Mouse (Mus musculus) liver, postnatal 0 days (tissue): ENCODE data around the gene Dbn1. TPM values are rescaled to one million over a fixed set of nuclear protein-coding genes. Genes with fewer than 3 reads are reported as not detected.

Source experiments
- ATAC-seq: fragments of 200-750 bp; cut with Nextera tagmentation; 2 replicates; pipeline ENCODE4 v1.8.0; 2017; ENCODE audit warnings: mild to moderate bottlenecking, moderate library complexity
- DNase-seq: peaks from one replicate; pipeline ENCODE4 v3.0.0-alpha.2; 2016
- H3K27ac ChIP-seq: fragments of 300-500 bp; sonication (generic); 2 replicates; pipeline ENCODE4 v1.5.1; 2014; ENCODE audit warnings: antibody characterized with exemption, moderate library complexity, mild to moderate bottlenecking, low read depth
- H3K27me3 ChIP-seq: fragments of 300-500 bp; sonication (generic); 2 replicates; pipeline ENCODE4 v1.6.1; 2014; ENCODE audit warnings: low read length, control low read depth, mixed read lengths; ENCODE audit not compliant: insufficient read depth
- H3K36me3 ChIP-seq: fragments of 300-500 bp; sonication (generic); replicated peaks from 2 replicates; pipeline ENCODE4 v1.6.1; 2014; ENCODE audit warnings: mild to moderate bottlenecking, control low read depth, low read length, moderate library complexity, mixed read lengths; ENCODE audit not compliant: insufficient read depth
- H3K4me1 ChIP-seq: fragments of 300-500 bp; sonication (generic); 2 replicates; pipeline ENCODE4 v1.6.1; 2014; ENCODE audit warnings: antibody characterized with exemption, mild to moderate bottlenecking, control low read depth; ENCODE audit not compliant: insufficient read depth
- H3K4me2 ChIP-seq: fragments of 300-500 bp; sonication (generic); 2 replicates; pipeline ENCODE4 v1.6.1; 2014; ENCODE audit warnings: low read depth, mild to moderate bottlenecking, low read length, moderate library complexity, mixed read lengths
- H3K4me3 ChIP-seq: fragments of 300-500 bp; sonication (generic); 2 replicates; pipeline ENCODE4 v1.5.1; 2014; ENCODE audit warnings: low read depth, low read length
- H3K9ac ChIP-seq: fragments of 300-500 bp; sonication (generic); replicated peaks from 2 replicates; pipeline ENCODE4 v1.6.1; 2014; ENCODE audit warnings: mild to moderate bottlenecking, moderate library complexity
- H3K9me3 ChIP-seq: fragments of 300-500 bp; sonication (generic); 2 replicates; pipeline ENCODE4 v1.6.1; 2016; ENCODE audit warnings: mild to moderate bottlenecking, control low read depth, low read length, mixed read lengths
- CTCF ChIP-seq: sonication (generic); IDR thresholded peaks from 2 replicates; pipeline ENCODE4 v1.5.1; 2016; ENCODE audit warnings: antibody characterized with exemption, low read depth
- EP300 ChIP-seq: IDR thresholded peaks from 2 replicates; pipeline ENCODE4 v1.6.1; 2016; ENCODE audit warnings: antibody characterized with exemption, low read depth, mild to moderate bottlenecking
- WGBS: fragments of 180-500 bp; shearing (Covaris S2); extraction: QIAGEN DNeasy Blood & Tissue Kit; methylation state at CpG from one replicate; pipeline ENCODE4 v1.1.7; 2014; ENCODE audit not compliant: insufficient replicate concordance; 5-methylcytosine and 5-hydroxymethylcytosine counted together
- polyA plus RNA-seq: library from polyadenylated mRNA; unstranded; fragments of >200 nt; fragmentation: Nextera tagmentation; extraction: Ambion mirVana; gene quantifications from 2 replicates; pipeline ENCODE4 v1.2.1, GENCODE M21; 2015

The Dbn1 gene
- polyA plus RNA-seq, 1 experiment from 2014 or later = 4.2 TPM

- TF ChIP-seq EP300 = no peak
- TF ChIP-seq CTCF = no peak
- Histone ChIP-seq H3K27me3 (peaks cover 32% of the 10 kb centered on the region), H3K9ac (no peak overlapping the region), H3K27ac (no peak overlapping the region), H3K9me3 (no peaks in the 10 kb centered on the region), H3K4me3 (no peak overlapping the region), H3K4me1 (peaks cover 25% of the 10 kb centered on the region), H3K36me3 (no peaks in the 10 kb centered on the region), H3K4me2 (no peak overlapping the region)
- DNase-seq (no peak), ATAC-seq (no peak)
- WGBS = 81% methylated on average over 8 of the region's 8 CpGs
Measured at GRCm38 (mm10) chr13:55476256-55476655, 11.7 kb downstream of the Dbn1 start.

GRCm38 (mm10) chr13:55475750-55476149, 12.2 kb downstream of the Dbn1 start:
- H3K4me1 ChIP-seq = peaks cover 30% of the 10 kb centered on the region
- WGBS = 80% methylated on average over 5 of the region's 5 CpGs
- no peak overlapping the region for H3K9ac ChIP-seq
- no peaks in the 10 kb centered on the region for H3K9me3 ChIP-seq
- TF ChIP-seq CTCF (no peak), EP300 (no peak)
- H3K27ac ChIP-seq = no peak overlapping the region
- H3K4me3 ChIP-seq = no peak overlapping the region
- H3K36me3 ChIP-seq = no peaks in the 10 kb centered on the region
- no peak for DNase-seq
- no peak for ATAC-seq
- H3K4me2 ChIP-seq = no peak overlapping the region
- H3K27me3 ChIP-seq = peaks cover 37% of the 10 kb centered on the region

- H3K27ac ChIP-seq = no peak overlapping the region
- TF ChIP-seq CTCF (no peak), EP300 (no peak)
- H3K9me3 ChIP-seq = no peaks in the 10 kb centered on the region
- 51% methylated on average over 5 of the region's 5 CpGs for WGBS
- no peak overlapping the region for H3K4me2 ChIP-seq
- DNase-seq = no peak
- H3K9ac ChIP-seq = no peak overlapping the region
- no peaks in the 10 kb centered on the region for H3K36me3 ChIP-seq
- peaks cover 30% of the 10 kb centered on the region for H3K4me1 ChIP-seq
- H3K27me3 ChIP-seq = peaks cover 46% of the 10 kb centered on the region
- H3K4me3 ChIP-seq = no peak overlapping the region
- no peak for ATAC-seq
Measured at GRCm38 (mm10) chr13:55474621-55475069, 13.3 kb downstream of the Dbn1 start.

- no peak overlapping the region for H3K9ac ChIP-seq
- H3K9me3 ChIP-seq = no peaks in the 10 kb centered on the region
- no peak overlapping the region for H3K4me2 ChIP-seq
- H3K4me1 ChIP-seq = peaks cover 28% of the 10 kb centered on the region
- TF ChIP-seq CTCF (peak; percentile 18; the same call in 1 of the 2 replicates), EP300 (no peak)
- H3K27ac ChIP-seq = no peak overlapping the region
- ATAC-seq (no peak), DNase-seq (no peak)
- peaks cover 46% of the 10 kb centered on the region for H3K27me3 ChIP-seq
- no peak overlapping the region for H3K4me3 ChIP-seq
- no peaks in the 10 kb centered on the region for H3K36me3 ChIP-seq
- WGBS = 66% methylated on average over 11 of the region's 11 CpGs
Measured at GRCm38 (mm10) chr13:55473961-55474360, 13.9 kb downstream of the Dbn1 start.

GRCm38 (mm10) chr13:55473076-55473831, 14.7 kb downstream of the Dbn1 start:
- H3K4me1 ChIP-seq = peaks cover 24% of the 10 kb centered on the region
- ATAC-seq = no peak
- H3K4me2 ChIP-seq = peak overlapping the region; percentile 96
- no peaks in the 10 kb centered on the region for H3K9me3 ChIP-seq
- H3K9ac ChIP-seq = peak overlapping the region; percentile 57
- DNase-seq = no peak
- TF ChIP-seq EP300 (no peak), CTCF (peak; percentile 30)
- no peak overlapping the region for H3K27ac ChIP-seq
- WGBS = 28% methylated on average over 18 of the region's 18 CpGs
- peaks cover 46% of the 10 kb centered on the region for H3K27me3 ChIP-seq
- H3K4me3 ChIP-seq = peak overlapping the region; percentile 62
- no peaks in the 10 kb centered on the region for H3K36me3 ChIP-seq

GRCm38 (mm10) chr13:55472132-55473022, 15.5 kb downstream of the Dbn1 start:
- under 1% methylated on average over 83 of the region's 103 CpGs for WGBS
- ATAC-seq = peak; percentile 18
- peak; percentile 52 for DNase-seq
- H3K36me3 ChIP-seq = no peaks in the 10 kb centered on the region
- peak overlapping the region; percentile 96 for H3K4me2 ChIP-seq
- H3K27ac ChIP-seq = 0 out of 2 replicates have a peak overlapping the region, but pooled peaks have one; percentile 3
- H3K4me1 ChIP-seq = peaks cover 24% of the 10 kb centered on the region
- H3K9ac ChIP-seq = peak overlapping the region; percentile 57
- TF ChIP-seq CTCF (peak; percentile 22; the same call in 1 of the 2 replicates), EP300 (no peak)
- H3K4me3 ChIP-seq = peak overlapping the region; percentile 62
- peaks cover 46% of the 10 kb centered on the region for H3K27me3 ChIP-seq
- H3K9me3 ChIP-seq = no peaks in the 10 kb centered on the region
